Mouse (Mus musculus) frontal cortex, postnatal 36 days (tissue): ENCODE measurements at regions not wholly inside any gene's neighbourhood (a gene's known extent, or its start where the extent isn't known, plus 50 kb on each side); places are given as distances from the start of the nearest gene placed in this dataset.
A peak's percentile ranks its signal among the peaks of the same experiment; 100 is the strongest.

Experiments used
- DNase-seq, 2 experiments: peaks; one replicate each; pipeline ENCODE4 v3.0.0; 2022; ENCODE audit warnings: low spot score in 2 of 2

GRCm38 (mm10) chr11:11012660-11013455 lies 101.2 kb upstream of the Vwc2 start:
- no peak for DNase-seq

- no peak for DNase-seq
These were observed 100.4 kb upstream of the Vwc2 start for GRCm38 (mm10) chr11:11013581-11013980.

- DNase-seq = peak; percentile 6 to 24
These were observed 99.9 kb upstream of the Vwc2 start for GRCm38 (mm10) chr11:11014088-11014487.

- peak; percentile 3 to 11 for DNase-seq
These were observed 99.5 kb upstream of the Vwc2 start for GRCm38 (mm10) chr11:11014538-11014937.

GRCm38 (mm10) chr11:11028849-11029248 lies 85.2 kb upstream of the Vwc2 start:
- DNase-seq = no peak
